Mouse (Mus musculus) G1E (cell line): Measurements from ENCODE around the gene Fam227b. TPM values are rescaled to one million over a fixed set of nuclear protein-coding genes. Genes with fewer than 3 reads are reported as not detected.

Experiments
- ATAC-seq: 2 replicates; pipeline ENCODE4 v1.8.0; 2016; ENCODE audit warnings: mild to moderate bottlenecking; ENCODE audit not compliant: insufficient number of reproducible peaks, poor library complexity, low FRiP score, severe bottlenecking; ENCODE audit errors: extremely low read depth
- DNase-seq: peaks from one replicate; pipeline ENCODE4 v3.0.0; 2012; ENCODE audit warnings: low spot score
- H3K27me3 ChIP-seq: 2 replicates; pipeline ENCODE4 v1.6.1; 2012; ENCODE audit warnings: mild to moderate bottlenecking, low read length, inconsistent platforms; ENCODE audit not compliant: insufficient read depth
- H3K36me3 ChIP-seq: replicated peaks from 2 replicates; pipeline ENCODE3; 2012; ENCODE audit warnings: mild to moderate bottlenecking, inconsistent platforms
- H3K4me1 ChIP-seq: 2 replicates; pipeline ENCODE4 v1.6.1; 2012; ENCODE audit warnings: low read depth, low read length, inconsistent platforms, mixed read lengths; ENCODE audit not compliant: insufficient read depth
- H3K4me3 ChIP-seq: 2 replicates; pipeline ENCODE4 v1.5.1; 2012; ENCODE audit warnings: low read depth, mild to moderate bottlenecking, inconsistent platforms, low read length, moderate library complexity, mixed read lengths
- H3K9me3 ChIP-seq: replicated peaks from 2 replicates; pipeline ENCODE4 v1.6.1; 2012; ENCODE audit warnings: inconsistent platforms
- CTCF ChIP-seq: IDR thresholded peaks from 2 replicates; pipeline ENCODE4 v1.5.1; 2012; ENCODE audit warnings: low read depth, low read length, inconsistent platforms, mixed read lengths
- GATA1 ChIP-seq: IDR thresholded peaks from 2 replicates; pipeline ENCODE4 v1.6.1; 2012; ENCODE audit warnings: borderline replicate concordance, low read length, inconsistent platforms, mixed read lengths
- GATA2 ChIP-seq: IDR thresholded peaks from 2 replicates; pipeline ENCODE4 v1.6.1; 2012; ENCODE audit warnings: low read depth, low read length, inconsistent platforms, borderline replicate concordance
- POLR2AphosphoS5 ChIP-seq: IDR thresholded peaks from 2 replicates; pipeline ENCODE4 v1.6.1; 2012; ENCODE audit warnings: low read depth, low read length, inconsistent platforms; ENCODE audit not compliant: insufficient replicate concordance
- TAL1 ChIP-seq: conservative IDR thresholded peaks from 2 replicates; pipeline ENCODE4 v1.6.1; 2012; ENCODE audit warnings: low read depth, low read length, inconsistent platforms, mixed read lengths
- polyA plus RNA-seq: library from polyadenylated mRNA; stranded (reverse); fragments of >175 nt; gene quantifications from 2 replicates; pipeline ENCODE4 v1.2.3, GENCODE M21; 2012
- total RNA-seq, 2 experiments: library from RNA; stranded (forward) in 1 of 2; stranded (reverse) in 1 of 2; fragments of 200-1000 nt in 1 of 2; fragments of >200 nt in 1 of 2; fragmentation: Nextera tagmentation in 1 of 2; gene quantifications; 2 replicates each; pipeline ENCODE4 v1.2.3; 2014 to 2017

Gene Fam227b
- total and polyA plus RNA-seq, 3 experiments: 0.27 TPM; not detected in 2

- Histone ChIP-seq H3K4me3 (no peak overlapping the region), H3K36me3 (no peaks in the 10 kb centered on the region), H3K4me1 (no peaks in the 10 kb centered on the region), H3K27me3 (peaks cover 5% of the 10 kb centered on the region), H3K9me3 (no peaks in the 10 kb centered on the region)
- ATAC-seq: no peak
- TF ChIP-seq GATA1 (no peak), POLR2AphosphoS5 (no peak), CTCF (no peak), GATA2 (no peak), TAL1 (no peak)
- DNase-seq: no peak
Observed at GRCm38 (mm10) chr2:126084326-126084725, 67.5 kb downstream of the Fam227b start.

DNA sequence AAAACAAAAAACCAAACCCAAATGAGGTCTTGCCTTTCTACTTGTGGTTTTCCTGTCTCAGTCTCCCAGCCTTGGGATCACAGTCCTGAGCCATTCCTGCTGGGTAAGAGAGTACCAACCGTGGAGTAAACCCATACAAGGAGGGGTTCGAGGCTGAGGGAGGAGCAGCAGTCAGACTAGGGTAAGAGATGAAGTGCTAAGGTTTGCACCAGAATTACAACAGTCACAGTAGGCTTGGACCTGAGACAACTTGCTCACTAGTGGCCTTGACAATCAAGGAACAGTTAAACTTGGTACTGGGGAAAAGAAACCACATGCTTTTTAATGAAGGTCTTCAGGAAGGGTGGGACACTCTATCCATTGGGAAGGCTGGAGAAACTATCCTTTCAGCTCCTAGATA, 72.7 kb downstream of the Fam227b start:
- Histone ChIP-seq H3K36me3 (no peaks in the 10 kb centered on the region), H3K4me1 (no peaks in the 10 kb centered on the region; the same call in 1 of the 2 replicates), H3K4me3 (no peak overlapping the region), H3K9me3 (no peaks in the 10 kb centered on the region), H3K27me3 (0 out of 2 replicates have a peak, but pooled peaks cover 3% of the 10 kb centered on the region)
- TF ChIP-seq TAL1 (no peak), GATA1 (no peak), GATA2 (no peak)
- DNase-seq: no peak
- no peak for ATAC-seq

DNA sequence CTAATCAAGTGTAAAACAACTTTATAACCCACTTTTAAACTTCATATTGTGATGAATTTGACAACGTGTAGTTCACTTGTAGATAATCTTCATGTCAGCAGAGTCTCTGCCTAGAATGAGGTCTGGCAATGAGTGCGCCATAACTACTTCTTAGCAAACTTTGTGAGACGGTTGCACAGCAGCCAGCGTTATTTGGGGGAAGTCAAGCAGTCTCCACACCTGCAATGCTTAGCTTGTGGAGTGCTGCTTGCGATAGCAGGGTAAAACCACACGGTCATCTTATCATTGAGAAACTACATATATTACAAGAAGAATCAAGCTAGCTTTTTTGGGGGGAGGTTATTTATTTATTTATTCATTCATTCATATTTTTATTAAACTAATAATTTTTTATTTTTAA, 75.3 kb downstream of the Fam227b start:
- DNase-seq (no peak), ATAC-seq (no peak)
- Histone ChIP-seq H3K4me1 (no peaks in the 10 kb centered on the region; the same call in 1 of the 2 replicates), H3K36me3 (no peaks in the 10 kb centered on the region), H3K27me3 (0 out of 2 replicates have a peak, but pooled peaks cover 3% of the 10 kb centered on the region), H3K9me3 (no peaks in the 10 kb centered on the region), H3K4me3 (no peak overlapping the region)
- TF ChIP-seq GATA2: no peak
- no peak for TF ChIP-seq GATA1
- TF ChIP-seq TAL1: no peak
- no peak for TF ChIP-seq POLR2AphosphoS5
- no peak for TF ChIP-seq CTCF

- no peak for ATAC-seq
- TF ChIP-seq CTCF (no peak), POLR2AphosphoS5 (no peak), GATA2 (no peak), TAL1 (no peak), GATA1 (no peak)
- no peaks in the 10 kb centered on the region; the same call in 1 of the 2 replicates for H3K4me1 ChIP-seq
Observed at GRCm38 (mm10) chr2:126073744-126074143, 78.1 kb downstream of the Fam227b start.

GRCm38 (mm10) chr2:126069740-126070139, 82.1 kb downstream of the Fam227b start:
- no peak for TF ChIP-seq POLR2AphosphoS5
- no peak for TF ChIP-seq TAL1
- TF ChIP-seq GATA1: no peak
- TF ChIP-seq GATA2: no peak
- no peak for TF ChIP-seq CTCF
- H3K9me3 ChIP-seq: no peaks in the 10 kb centered on the region
- H3K36me3 ChIP-seq: no peaks in the 10 kb centered on the region
- no peak for DNase-seq
- H3K4me1 ChIP-seq: no peaks in the 10 kb centered on the region
- no peak overlapping the region for H3K4me3 ChIP-seq
- H3K27me3 ChIP-seq: no peaks in the 10 kb centered on the region
- ATAC-seq: no peak

More at GRCm38 (mm10) chr2:126073744-126074143, 78.1 kb downstream of the Fam227b start:
- no peak overlapping the region for H3K4me3 ChIP-seq
- H3K36me3 ChIP-seq: no peaks in the 10 kb centered on the region
- H3K27me3 ChIP-seq: no peaks in the 10 kb centered on the region
- no peak for DNase-seq
- no peaks in the 10 kb centered on the region for H3K9me3 ChIP-seq

DNA sequence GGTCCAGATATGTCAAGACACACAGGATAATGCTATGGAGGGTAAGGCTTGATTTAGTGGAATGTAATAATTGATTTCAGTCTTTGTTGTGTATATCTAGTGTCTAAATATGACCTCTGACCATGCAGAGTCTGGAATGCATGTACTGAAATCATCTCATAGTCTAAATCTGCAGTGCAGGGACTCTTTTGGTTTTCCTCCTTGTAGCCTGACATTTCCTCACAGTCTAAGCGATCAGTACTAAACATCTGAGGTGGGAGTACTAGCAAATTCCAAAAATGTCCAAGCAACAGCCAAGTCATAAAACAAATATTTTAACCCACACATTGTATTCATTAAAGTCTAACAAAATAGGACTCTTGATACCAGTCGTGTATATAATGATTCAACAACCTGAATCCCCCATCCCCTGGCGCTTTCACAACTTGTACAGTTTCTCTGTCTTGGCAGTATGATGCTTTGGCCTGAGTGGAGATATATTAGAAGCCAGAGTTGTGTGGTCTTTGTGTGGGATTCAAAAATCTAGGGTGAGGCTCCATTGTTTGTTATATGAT, 86.4 kb downstream of the Fam227b start:
- ATAC-seq (no peak), DNase-seq (no peak)
- Histone ChIP-seq H3K27me3 (0 out of 2 replicates have a peak, but pooled peaks cover 2% of the 10 kb centered on the region), H3K4me1 (no peaks in the 10 kb centered on the region), H3K36me3 (no peaks in the 10 kb centered on the region), H3K4me3 (no peak overlapping the region), H3K9me3 (no peaks in the 10 kb centered on the region)
- TF ChIP-seq TAL1 (no peak), GATA2 (no peak), POLR2AphosphoS5 (no peak)

- Histone ChIP-seq H3K36me3 (no peaks in the 10 kb centered on the region), H3K27me3 (peaks cover 3% of the 10 kb centered on the region; the same call in 1 of the 2 replicates), H3K9me3 (no peaks in the 10 kb centered on the region), H3K4me1 (no peaks in the 10 kb centered on the region), H3K4me3 (no peak overlapping the region)
- no peak for DNase-seq
- no peak for TF ChIP-seq CTCF
- no peak for TF ChIP-seq POLR2AphosphoS5
- TF ChIP-seq TAL1: no peak
- no peak for TF ChIP-seq GATA2
- TF ChIP-seq GATA1: no peak
- no peak for ATAC-seq
Observed at GRCm38 (mm10) chr2:126064814-126065213, 87.0 kb downstream of the Fam227b start.
